Mouse (Mus musculus) liver, postnatal 0 days (tissue): ENCODE data around the gene Cpsf4l. TPM values are rescaled to one million over a fixed set of nuclear protein-coding genes. Genes with fewer than 3 reads are reported as not detected.

ENCODE experiments used
- ATAC-seq: fragments of 200-750 bp; cut with Nextera tagmentation; 2 replicates; pipeline ENCODE4 v1.8.0; 2017; ENCODE audit warnings: mild to moderate bottlenecking, moderate library complexity
- DNase-seq: peaks from one replicate; pipeline ENCODE4 v3.0.0-alpha.2; 2016
- H3K27ac ChIP-seq: fragments of 300-500 bp; sonication (generic); 2 replicates; pipeline ENCODE4 v1.5.1; 2014; ENCODE audit warnings: antibody characterized with exemption, moderate library complexity, mild to moderate bottlenecking, low read depth
- H3K27me3 ChIP-seq: fragments of 300-500 bp; sonication (generic); 2 replicates; pipeline ENCODE4 v1.6.1; 2014; ENCODE audit warnings: low read length, control low read depth, mixed read lengths; ENCODE audit not compliant: insufficient read depth
- H3K36me3 ChIP-seq: fragments of 300-500 bp; sonication (generic); replicated peaks from 2 replicates; pipeline ENCODE4 v1.6.1; 2014; ENCODE audit warnings: mild to moderate bottlenecking, control low read depth, low read length, moderate library complexity, mixed read lengths; ENCODE audit not compliant: insufficient read depth
- H3K4me1 ChIP-seq: fragments of 300-500 bp; sonication (generic); 2 replicates; pipeline ENCODE4 v1.6.1; 2014; ENCODE audit warnings: antibody characterized with exemption, mild to moderate bottlenecking, control low read depth; ENCODE audit not compliant: insufficient read depth
- H3K4me2 ChIP-seq: fragments of 300-500 bp; sonication (generic); 2 replicates; pipeline ENCODE4 v1.6.1; 2014; ENCODE audit warnings: low read depth, mild to moderate bottlenecking, low read length, moderate library complexity, mixed read lengths
- H3K4me3 ChIP-seq: fragments of 300-500 bp; sonication (generic); 2 replicates; pipeline ENCODE4 v1.5.1; 2014; ENCODE audit warnings: low read depth, low read length
- H3K9ac ChIP-seq: fragments of 300-500 bp; sonication (generic); replicated peaks from 2 replicates; pipeline ENCODE4 v1.6.1; 2014; ENCODE audit warnings: mild to moderate bottlenecking, moderate library complexity
- H3K9me3 ChIP-seq: fragments of 300-500 bp; sonication (generic); 2 replicates; pipeline ENCODE4 v1.6.1; 2016; ENCODE audit warnings: mild to moderate bottlenecking, control low read depth, low read length, mixed read lengths
- CTCF ChIP-seq: sonication (generic); IDR thresholded peaks from 2 replicates; pipeline ENCODE4 v1.5.1; 2016; ENCODE audit warnings: antibody characterized with exemption, low read depth
- EP300 ChIP-seq: IDR thresholded peaks from 2 replicates; pipeline ENCODE4 v1.6.1; 2016; ENCODE audit warnings: antibody characterized with exemption, low read depth, mild to moderate bottlenecking
- WGBS: fragments of 180-500 bp; shearing (Covaris S2); extraction: QIAGEN DNeasy Blood & Tissue Kit; methylation state at CpG from one replicate; pipeline ENCODE4 v1.1.7; 2014; ENCODE audit not compliant: insufficient replicate concordance; 5-methylcytosine and 5-hydroxymethylcytosine counted together
- polyA plus RNA-seq: library from polyadenylated mRNA; unstranded; fragments of >200 nt; fragmentation: Nextera tagmentation; extraction: Ambion mirVana; gene quantifications from 2 replicates; pipeline ENCODE4 v1.2.1, GENCODE M21; 2015

Gene Cpsf4l
- polyA plus RNA-seq, 1 experiment from 2014 or later = 0.46 TPM

DNA sequence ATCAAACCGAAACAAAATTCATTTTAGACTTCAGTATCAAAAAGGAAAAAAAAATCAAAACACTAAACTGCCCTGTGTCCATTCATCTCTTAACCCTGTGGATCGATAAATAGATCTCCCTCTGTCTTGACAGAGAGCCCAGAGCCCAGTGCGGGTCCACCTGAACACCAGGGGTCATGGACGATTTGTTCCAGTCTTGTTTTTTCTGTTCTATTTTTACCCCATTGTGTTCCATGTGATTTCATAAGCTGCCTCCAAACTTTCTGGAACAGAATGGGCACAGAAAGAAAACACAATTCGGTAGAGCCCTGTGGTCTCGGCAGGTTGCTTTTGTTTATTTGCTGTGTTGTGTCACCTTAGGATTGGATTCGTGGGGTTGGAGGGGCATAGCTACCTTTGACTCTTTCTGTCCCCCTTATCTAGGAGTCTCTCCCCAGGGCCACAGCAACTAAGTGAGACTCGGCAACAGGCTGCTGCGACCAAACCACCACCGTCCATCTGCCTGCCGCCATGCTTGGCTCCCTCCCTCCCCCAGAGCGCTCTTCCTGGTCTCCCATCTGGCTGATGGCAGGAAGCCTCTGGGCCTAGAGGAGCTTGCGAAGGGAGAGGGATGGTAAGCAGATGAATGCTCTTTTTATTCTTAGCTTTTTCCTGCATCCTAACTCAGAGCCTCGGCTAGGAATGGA lies 12.7 kb upstream of the Cpsf4l start:
- no peaks in the 10 kb centered on the region for H3K4me1 ChIP-seq
- no peak overlapping the region for H3K4me3 ChIP-seq
- peaks cover 10% of the 10 kb centered on the region for H3K36me3 ChIP-seq
- no peak for DNase-seq
- H3K4me2 ChIP-seq = peak overlapping the region; percentile 53
- no peaks in the 10 kb centered on the region for H3K9me3 ChIP-seq
- no peak overlapping the region for H3K9ac ChIP-seq
- WGBS = 51% methylated on average over 14 of the region's 14 CpGs
- peak; percentile 85 for ATAC-seq
- H3K27me3 ChIP-seq = no peaks in the 10 kb centered on the region
- peak overlapping the region; percentile 88 for H3K27ac ChIP-seq
- peak; percentile 73 for TF ChIP-seq EP300
- no peak for TF ChIP-seq CTCF

DNA sequence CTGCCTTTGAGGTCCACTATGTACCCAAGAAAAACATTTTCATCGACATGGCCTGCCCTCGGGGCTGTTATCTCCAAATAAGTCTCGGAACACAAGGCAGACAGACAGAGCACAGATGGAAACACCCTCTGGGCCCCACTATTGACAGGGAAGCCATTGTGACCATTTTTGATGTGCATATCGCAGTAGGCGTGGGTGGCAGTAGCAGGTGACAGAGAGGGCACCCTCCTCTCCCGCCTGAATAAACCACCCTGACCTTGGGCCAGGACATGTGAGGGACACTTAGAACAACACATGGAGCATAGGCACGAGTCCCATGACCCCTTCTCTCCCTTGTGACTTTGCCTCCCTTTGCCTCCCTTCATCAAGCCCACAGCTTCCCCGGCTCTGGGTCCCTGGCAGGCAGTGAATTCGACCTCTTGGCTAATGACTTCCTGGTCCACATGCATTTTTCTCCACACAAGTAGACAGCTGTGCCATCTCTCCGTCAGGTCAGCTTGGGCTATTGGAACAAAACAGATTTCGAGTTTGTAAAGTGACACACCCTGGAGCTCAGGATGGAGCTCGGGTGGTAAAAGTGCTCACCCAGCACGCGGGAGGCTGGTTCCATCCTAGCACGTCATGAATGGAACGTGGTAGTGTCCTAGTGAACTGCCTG lies 8.1 kb upstream of the Cpsf4l start:
- no peaks in the 10 kb centered on the region for H3K36me3 ChIP-seq
- H3K27me3 ChIP-seq = no peaks in the 10 kb centered on the region
- no peak for DNase-seq
- no peak overlapping the region for H3K27ac ChIP-seq
- TF ChIP-seq EP300 = no peak
- no peak for TF ChIP-seq CTCF
- no peak for ATAC-seq
- H3K4me1 ChIP-seq = no peaks in the 10 kb centered on the region
- H3K4me2 ChIP-seq = no peak overlapping the region
- H3K9me3 ChIP-seq = no peaks in the 10 kb centered on the region
- H3K4me3 ChIP-seq = no peak overlapping the region
- no peak overlapping the region for H3K9ac ChIP-seq
- 61% methylated on average over 16 of the region's 16 CpGs for WGBS

DNA sequence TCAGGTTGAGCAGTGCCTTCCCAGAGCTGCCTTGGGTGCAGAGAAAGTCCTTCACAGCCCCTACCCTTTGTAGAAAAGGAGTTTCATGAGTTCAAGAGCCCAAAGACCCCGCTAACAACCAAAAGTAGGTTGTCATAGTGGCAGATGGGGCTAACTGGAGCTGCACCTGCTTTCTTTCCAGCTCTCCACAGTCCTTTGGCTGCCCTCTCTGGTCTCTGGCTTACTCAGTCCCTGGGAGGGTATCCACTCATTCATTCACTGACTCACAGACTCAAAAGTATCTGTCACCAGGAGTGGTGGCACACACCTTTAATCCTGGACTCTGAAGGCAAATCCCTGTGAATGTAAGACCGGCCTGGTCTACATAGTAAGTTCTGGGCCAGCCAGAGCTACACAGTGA lies 6.3 kb upstream of the Cpsf4l start:
- TF ChIP-seq CTCF (no peak), EP300 (no peak)
- H3K4me2 ChIP-seq = no peak overlapping the region
- H3K9ac ChIP-seq = no peak overlapping the region
- H3K4me3 ChIP-seq = no peak overlapping the region
- H3K27ac ChIP-seq = no peak overlapping the region
- no peaks in the 10 kb centered on the region for H3K36me3 ChIP-seq
- ATAC-seq (no peak), DNase-seq (no peak)
- no peaks in the 10 kb centered on the region for H3K9me3 ChIP-seq
- H3K4me1 ChIP-seq = no peaks in the 10 kb centered on the region
- no peaks in the 10 kb centered on the region for H3K27me3 ChIP-seq
- 84% methylated on average over 2 of the region's 2 CpGs for WGBS

DNA sequence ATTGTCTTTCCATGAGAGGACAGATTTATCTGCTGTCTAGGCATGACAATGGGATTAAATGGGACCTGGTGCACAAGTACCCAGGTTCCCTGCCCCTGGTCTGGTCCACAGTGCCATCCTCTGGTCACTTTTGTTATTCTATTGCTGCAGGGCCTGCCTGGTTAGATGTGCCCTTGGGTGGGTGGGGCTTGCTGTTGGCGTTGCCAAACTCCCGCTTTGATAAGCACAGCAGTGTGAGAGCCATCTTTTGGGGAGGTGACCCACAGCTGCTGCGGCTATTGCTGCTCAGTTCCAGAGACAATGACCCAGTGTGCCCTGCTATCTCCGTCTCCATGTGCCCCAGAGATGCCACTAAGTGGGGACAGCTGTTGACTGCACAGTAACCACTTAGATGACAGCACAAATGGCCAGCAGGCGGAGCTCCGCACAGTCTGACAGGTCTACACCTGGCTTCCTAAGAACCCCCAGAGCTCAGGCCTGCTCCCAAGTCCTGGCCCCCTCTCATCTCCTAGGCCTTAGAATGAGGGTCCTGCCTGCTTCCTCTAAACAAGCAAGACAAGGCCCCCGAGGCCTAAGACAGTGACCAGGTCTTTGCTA lies 5.4 kb upstream of the Cpsf4l start:
- ATAC-seq = peak; percentile 78
- TF ChIP-seq CTCF (peak; percentile 36), EP300 (no peak)
- H3K4me2 ChIP-seq = no peak overlapping the region
- H3K4me3 ChIP-seq = no peak overlapping the region
- H3K27me3 ChIP-seq = 0 out of 2 replicates have a peak, but pooled peaks cover under 1% of the 10 kb centered on the region
- WGBS = 62% methylated on average over 7 of the region's 7 CpGs
- H3K9ac ChIP-seq = no peak overlapping the region
- H3K27ac ChIP-seq = no peak overlapping the region
- no peak for DNase-seq
- no peaks in the 10 kb centered on the region for H3K9me3 ChIP-seq
- 0 out of 2 replicates have a peak, but pooled peaks cover 3% of the 10 kb centered on the region for H3K4me1 ChIP-seq
- H3K36me3 ChIP-seq = no peaks in the 10 kb centered on the region

DNA sequence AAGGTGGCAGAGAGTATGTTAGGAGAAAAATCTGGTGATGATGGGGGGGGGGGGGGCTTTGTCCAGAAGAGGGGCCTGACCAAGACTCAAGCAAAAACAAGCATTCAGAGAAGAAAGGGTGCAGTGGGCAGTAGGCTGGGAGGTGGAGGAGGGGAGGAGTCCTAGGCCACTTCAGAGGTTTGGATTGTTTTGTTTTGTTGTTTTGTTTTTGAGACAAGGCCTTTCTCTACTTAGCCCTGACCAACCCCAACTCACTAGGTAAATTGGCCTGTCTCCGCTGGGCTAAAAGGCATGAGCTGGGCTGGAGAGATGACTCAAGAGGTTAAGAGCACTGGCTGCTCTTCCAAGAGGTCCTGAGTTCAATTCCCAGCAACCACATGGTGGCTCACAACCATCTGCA lies 1.2 kb upstream of the Cpsf4l start:
- no peak overlapping the region for H3K4me2 ChIP-seq
- no peak overlapping the region for H3K9ac ChIP-seq
- no peak overlapping the region for H3K27ac ChIP-seq
- peaks cover 14% of the 10 kb centered on the region for H3K4me1 ChIP-seq
- no peak for DNase-seq
- H3K9me3 ChIP-seq = no peaks in the 10 kb centered on the region
- ATAC-seq = no peak
- no peak for TF ChIP-seq EP300
- no peak for TF ChIP-seq CTCF
- 0 out of 2 replicates have a peak, but pooled peaks cover 7% of the 10 kb centered on the region for H3K27me3 ChIP-seq
- H3K36me3 ChIP-seq = no peaks in the 10 kb centered on the region
- 78% methylated on average over 1 of the region's 1 CpGs for WGBS
- no peak overlapping the region for H3K4me3 ChIP-seq

- no peak overlapping the region for H3K4me3 ChIP-seq
- ATAC-seq (no peak), DNase-seq (no peak)
- TF ChIP-seq EP300 (no peak), CTCF (no peak)
- peaks cover 14% of the 10 kb centered on the region for H3K4me1 ChIP-seq
- H3K36me3 ChIP-seq = no peaks in the 10 kb centered on the region
- H3K27me3 ChIP-seq = 0 out of 2 replicates have a peak, but pooled peaks cover 7% of the 10 kb centered on the region
- no peak overlapping the region; the same call in 1 of the 2 replicates for H3K9ac ChIP-seq
- H3K27ac ChIP-seq = peak overlapping the region; percentile 7; the same call in 1 of the 2 replicates
- H3K9me3 ChIP-seq = no peaks in the 10 kb centered on the region
- H3K4me2 ChIP-seq = no peak overlapping the region
- 16% methylated on average over 10 of the region's 10 CpGs for WGBS
Observed at GRCm38 (mm10) chr11:113710257-113710777, 500 bp upstream of the Cpsf4l start.
